20 mouse cellular contexts compared by ENCODE assay signal in genomic region chr7:91785445-91785844, GRCm38 (mm10).
A peak's percentile ranks its signal among the peaks of the same experiment; 100 is the strongest.
DNase-seq lines count a peak whose midpoint lies in the region; ATAC-seq and TF ChIP-seq lines count a peak whose summit lies in the region.
"Had no signal": no experiment of that assay in that cellular context is flagged by ENCODE, and none has a peak within 500 bp of the region (broad histone marks: within the 10 kb centered on the region; RNA-seq: fewer than 3 reads in every experiment).

No protein-coding gene starts in this region.

- no peaks in the 10 kb centered on the region for H3K36me3 ChIP-seq in embryonic facial prominence, embryonic 11.5 days (replicated peaks; ENCODE audit: control insufficient read depth, insufficient read depth, low read depth, low read length)
- H3K36me3 ChIP-seq in embryonic facial prominence, embryonic 10.5 days (replicated peaks), result no peaks in the 10 kb centered on the region
- H3K36me3 ChIP-seq: G1E had no signal

- H3K9me3 ChIP-seq in embryonic facial prominence, embryonic 11.5 days (replicated peaks; ENCODE audit: control insufficient read depth, low read length), result no peaks in the 10 kb centered on the region
- H3K9me3 ChIP-seq in embryonic facial prominence, embryonic 10.5 days, result no peaks in the 10 kb centered on the region
- H3K9me3 ChIP-seq: G1E had no signal

- H3K27ac ChIP-seq in embryonic facial prominence, embryonic 11.5 days (replicated peaks; ENCODE audit: low read depth, low read length), result no peak overlapping the region
- H3K27ac ChIP-seq in embryonic facial prominence, embryonic 10.5 days (replicated peaks), result no peak overlapping the region
- peak overlapping the region; percentile 63 for H3K27ac ChIP-seq in layer of hippocampus, adult 2 months
- H3K27ac ChIP-seq in embryonic fibroblast, embryonic 13.5 days (ENCODE audit: insufficient read depth, low read length), result peak overlapping the region; percentile 94
- H3K27ac ChIP-seq: heart, adult 2 months had no signal

- no peak overlapping the region for H3K4me3 ChIP-seq in embryonic facial prominence, embryonic 11.5 days (ENCODE audit: low read depth, low read length)
- H3K4me3 ChIP-seq in embryonic facial prominence, embryonic 10.5 days, result no peak overlapping the region
- no peak overlapping the region for H3K4me3 ChIP-seq in layer of hippocampus, adult 2 months
- no peak overlapping the region for H3K4me3 ChIP-seq in embryonic fibroblast, embryonic 13.5 days (ENCODE audit: insufficient read depth, low read length)
- H3K4me3 ChIP-seq: erythroblast, embryonic 14.5 days; heart, adult 2 months had no signal

- no peaks in the 10 kb centered on the region for H3K27me3 ChIP-seq in embryonic facial prominence, embryonic 11.5 days (ENCODE audit: control insufficient read depth, insufficient read depth, low read length)
- H3K27me3 ChIP-seq in embryonic facial prominence, embryonic 10.5 days (replicated peaks; ENCODE audit: low read depth, poor library complexity, severe bottlenecking), result no peaks in the 10 kb centered on the region

- peak; percentile 9 for DNase-seq in embryonic facial prominence, embryonic 11.5 days (ENCODE audit: low spot score)
- DNase-seq in embryonic facial prominence, embryonic 10.5 days (ENCODE audit: low spot score), result no peak
- DNase-seq in layer of hippocampus, adult 2 months (ENCODE audit: low spot score in 2 of 2), result no peak
- DNase-seq in layer of hippocampus, adult 9-11 months, result no peak
- DNase-seq in brain, adult 2 months (ENCODE audit: low read depth, low spot score), result peak; percentile 46
- DNase-seq in gastrocnemius, postnatal 10 days, result no peak
- no peak for DNase-seq in cerebellum, postnatal 4 days (ENCODE audit: low spot score in 2 of 2)
- DNase-seq: adrenal gland, postnatal 25 days; cerebellum, adult 18-20 months; cerebellum, postnatal 25 days; gastrocnemius, postnatal 25 days; heart, adult 2 months; heart, postnatal 36 days; kidney, adult 11 months; lung, adult 18-20 months; lung, postnatal 36 days; thymus, adult 18-20 months had no signal

- no peak for ATAC-seq in embryonic facial prominence, embryonic 11.5 days (replicated peaks; ENCODE audit: insufficient number of reproducible peaks, low FRiP score, low TSS enrichment, low read depth)

- no peak overlapping the region for H3K4me2 ChIP-seq in embryonic facial prominence, embryonic 11.5 days (ENCODE audit: low read depth, low read length)

- no peak overlapping the region for H3K9ac ChIP-seq in embryonic facial prominence, embryonic 11.5 days (replicated peaks; ENCODE audit: low read length)

- no peaks in the 10 kb centered on the region for H3K4me1 ChIP-seq in embryonic facial prominence, embryonic 11.5 days (ENCODE audit: control insufficient read depth, insufficient read depth, low read length)
- H3K4me1 ChIP-seq in embryonic facial prominence, embryonic 10.5 days, result no peaks in the 10 kb centered on the region
- 0 out of 2 replicates have a peak, but pooled peaks cover 2% of the 10 kb centered on the region for H3K4me1 ChIP-seq in embryonic fibroblast, embryonic 13.5 days (ENCODE audit: control insufficient read depth, insufficient read depth, low read length)

- no peak for TF ChIP-seq POLR2A in embryonic fibroblast, embryonic 13.5 days (IDR thresholded peaks at IDR 0.05; ENCODE audit: low read depth, low read length)

- WGBS in embryonic facial prominence, embryonic 11.5 days, result 83% methylated on average over 5 of the region's 5 CpGs
- 86% methylated on average over 5 of the region's 5 CpGs for WGBS in embryonic facial prominence, embryonic 10.5 days

- no peak for TF ChIP-seq CTCF in layer of hippocampus, adult 2 months (conservative IDR thresholded peaks at IDR 0.05)
- TF ChIP-seq CTCF in embryonic fibroblast, embryonic 13.5 days (IDR thresholded peaks at IDR 0.05; ENCODE audit: borderline replicate concordance, insufficient read depth, low read length), result no peak

Comparison
In these comparisons a context has a peak if more than half of its experiments do, and no peak if none do; other contexts are left out.
1. DNase-seq: peak in embryonic facial prominence, embryonic 11.5 days (single experiment) and brain, adult 2 months (single experiment); none in embryonic facial prominence, embryonic 10.5 days (single experiment), layer of hippocampus, adult 2 months (0 of 2), layer of hippocampus, adult 9-11 months (single experiment), gastrocnemius, postnatal 10 days (single experiment) and cerebellum, postnatal 4 days (0 of 2).
2. H3K27ac ChIP-seq: peak in layer of hippocampus, adult 2 months (single experiment) and embryonic fibroblast, embryonic 13.5 days (single experiment); none in embryonic facial prominence, embryonic 11.5 days (single experiment) and embryonic facial prominence, embryonic 10.5 days (single experiment).